ENCODE assay signal across 8 mouse cellular contexts in the genomic region with DNA sequence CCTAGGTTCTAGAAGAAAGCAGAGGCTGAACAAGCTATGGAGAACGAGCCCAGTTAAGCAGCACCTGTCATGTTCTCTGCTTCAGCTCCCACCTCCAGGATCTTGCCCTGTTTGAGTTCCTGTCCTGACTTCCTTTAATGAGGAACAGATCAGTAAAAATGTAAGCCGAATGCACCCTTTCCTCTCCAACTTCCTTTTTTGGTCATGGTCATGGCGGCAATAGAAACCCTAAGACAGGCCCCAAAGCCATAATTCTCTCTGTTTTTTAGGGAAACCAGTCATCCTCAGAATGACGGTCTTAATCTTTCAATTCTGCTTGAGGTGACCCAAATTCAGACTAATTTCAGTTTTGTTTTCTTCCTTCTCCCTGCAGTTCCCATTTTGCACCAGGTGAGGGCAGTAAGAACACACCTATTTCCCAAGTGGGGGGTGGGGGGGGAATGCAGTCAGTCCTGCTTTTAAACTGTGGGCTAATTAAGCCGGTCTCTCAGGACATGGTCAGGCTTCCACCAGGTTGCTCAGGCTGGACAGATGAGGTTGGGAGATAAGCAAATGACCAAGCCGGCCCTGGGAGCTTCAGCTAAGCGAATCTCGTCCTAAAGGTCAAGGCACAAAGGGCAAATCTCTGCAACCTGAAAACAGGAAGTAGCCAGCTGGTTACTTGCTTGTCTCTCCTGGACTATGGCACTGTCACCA. TPM values are rescaled to one million over a fixed set of nuclear protein-coding genes. Genes with fewer than 3 reads are reported as not detected.
DNase-seq lines count a peak whose midpoint lies in the region; ATAC-seq and TF ChIP-seq lines count a peak whose summit lies in the region.

No protein-coding gene starts in this region.

- peak overlapping the region; percentile 28; the same call in 1 of the 2 replicates for H3K4me2 ChIP-seq in forebrain, embryonic 14.5 days (ENCODE audit: low read length)
- peak overlapping the region; percentile 46 for H3K4me2 ChIP-seq in lung, embryonic 16.5 days (ENCODE audit: low read depth, low read length)

- ATAC-seq in forebrain, embryonic 14.5 days, result no peak
- ATAC-seq in lung, embryonic 16.5 days (ENCODE audit: low read depth), result no peak

- H3K9ac ChIP-seq in MEL (ENCODE audit: control insufficient read depth, low read depth, low read length, poor library complexity, severe bottlenecking), result peak overlapping the region; percentile 59
- H3K9ac ChIP-seq in forebrain, embryonic 14.5 days (ENCODE audit: low read length), result no peak overlapping the region
- peak overlapping the region; percentile 35; the same call in 1 of the 2 replicates for H3K9ac ChIP-seq in lung, embryonic 16.5 days (ENCODE audit: low read length)

- H3K4me3 ChIP-seq in MEL (ENCODE audit: control insufficient read depth in 1 of 2, insufficient read depth in 1 of 2, low read depth in 2 of 2, low read length in 2 of 2), result peak overlapping the region; percentile 64 to 69
- H3K4me3 ChIP-seq in forebrain, embryonic 14.5 days (ENCODE audit: low read depth, low read length), result no peak overlapping the region
- peak overlapping the region; percentile 43 for H3K4me3 ChIP-seq in layer of hippocampus, adult 2 months
- peak overlapping the region; percentile 29 for H3K4me3 ChIP-seq in lung, embryonic 16.5 days (ENCODE audit: low read length)
- no peak overlapping the region for H3K4me3 ChIP-seq in olfactory bulb, adult 2 months (ENCODE audit: insufficient read depth, low read depth, low read length)

- peak; percentile 84 for TF ChIP-seq RAD21 in MEL (IDR thresholded peaks at IDR 0.05; ENCODE audit: low read depth, low read length)

- peak; percentile 52 to 89 (median 74) for TF ChIP-seq CTCF in MEL (IDR thresholded peaks at IDR 0.05 in 2 of 3, conservative IDR thresholded peaks at IDR 0.05 in 1 of 3; ENCODE audit: control insufficient read depth in 1 of 3, insufficient read depth in 1 of 3, low read depth in 2 of 3, low read length in 3 of 3, poor library complexity in 1 of 3, severe bottlenecking in 1 of 3)
- peak; percentile 85 for TF ChIP-seq CTCF in layer of hippocampus, adult 2 months (conservative IDR thresholded peaks at IDR 0.05)
- peak; percentile 53 for TF ChIP-seq CTCF in olfactory bulb, adult 2 months (IDR thresholded peaks at IDR 0.05; ENCODE audit: insufficient read depth, low read depth, low read length)

- DNase-seq in MEL (ENCODE audit: low read depth, low spot score), result peak; percentile 72
- DNase-seq in cerebellum, adult 11 months, result peak; percentile 61
- DNase-seq in forebrain, embryonic 14.5 days (ENCODE audit: low spot score), result peak; percentile 62
- peak; percentile 66 for DNase-seq in heart, postnatal 4 days
- DNase-seq in layer of hippocampus, adult 2 months (ENCODE audit: low spot score in 2 of 2), result peak; percentile 29 to 58
- peak; percentile 68 for DNase-seq in thymus, postnatal 0 days (ENCODE audit: low spot score)

- no peak for TF ChIP-seq EP300 in MEL (IDR thresholded peaks at IDR 0.05; ENCODE audit: low read depth in 1 of 2, low read length in 2 of 2)

- peaks cover 0 to 3% of the 10 kb centered on the region in 2 experiments; a peak in 2 of 4 replicates for H3K4me1 ChIP-seq in MEL (ENCODE audit: control insufficient read depth in 1 of 2, insufficient read depth in 2 of 2, low read length in 2 of 2)
- no peaks in the 10 kb centered on the region for H3K4me1 ChIP-seq in forebrain, embryonic 14.5 days (ENCODE audit: control insufficient read depth, insufficient read depth, low read length)
- H3K4me1 ChIP-seq in lung, embryonic 16.5 days (replicated peaks; ENCODE audit: control insufficient read depth, insufficient read depth, low read length), result peaks cover 2% of the 10 kb centered on the region
- peaks cover 9% of the 10 kb centered on the region for H3K4me1 ChIP-seq in olfactory bulb, adult 2 months (ENCODE audit: control insufficient read depth, insufficient read depth, low read length)

- no peaks in the 10 kb centered on the region for H3K79me2 ChIP-seq in MEL (ENCODE audit: control insufficient read depth, insufficient read depth, low read length, poor library complexity)

- H3K27ac ChIP-seq in MEL (ENCODE audit: control insufficient read depth, low read depth, low read length), result no peak overlapping the region
- H3K27ac ChIP-seq in forebrain, embryonic 14.5 days (ENCODE audit: low read depth, low read length), result no peak overlapping the region
- H3K27ac ChIP-seq in layer of hippocampus, adult 2 months, result peak overlapping the region; percentile 46
- H3K27ac ChIP-seq in lung, embryonic 16.5 days (ENCODE audit: low read length), result peak overlapping the region; percentile 15
- no peak overlapping the region for H3K27ac ChIP-seq in olfactory bulb, adult 2 months (ENCODE audit: insufficient read depth, low read depth, low read length)

- H3K36me3 ChIP-seq in MEL (ENCODE audit: control insufficient read depth in 1 of 2, insufficient read depth in 2 of 2, low read length in 2 of 2), result no peaks in the 10 kb centered on the region
- H3K36me3 ChIP-seq in forebrain, embryonic 14.5 days (ENCODE audit: control insufficient read depth, insufficient read depth, low read length), result no peaks in the 10 kb centered on the region
- no peaks in the 10 kb centered on the region for H3K36me3 ChIP-seq in lung, embryonic 16.5 days (ENCODE audit: control insufficient read depth, insufficient read depth, low read length)

- TF ChIP-seq POLR2A in MEL (IDR thresholded peaks at IDR 0.05; ENCODE audit: control insufficient read depth in 1 of 2, insufficient read depth in 1 of 2, low read depth in 1 of 2, low read length in 2 of 2, poor library complexity in 1 of 2), result no peak; a peak in 1 of 4 replicates
- no peak for TF ChIP-seq POLR2A in olfactory bulb, adult 2 months (IDR thresholded peaks at IDR 0.05; ENCODE audit: insufficient read depth, low read depth, low read length)

- H3K9me3 ChIP-seq in MEL (replicated peaks; ENCODE audit: insufficient read depth, low read length), result no peaks in the 10 kb centered on the region
- H3K9me3 ChIP-seq in forebrain, embryonic 14.5 days (replicated peaks; ENCODE audit: control insufficient read depth, low read length), result no peaks in the 10 kb centered on the region
- peaks cover under 1% of the 10 kb centered on the region; the same call in 1 of the 2 replicates for H3K9me3 ChIP-seq in lung, embryonic 16.5 days (ENCODE audit: control insufficient read depth, low read length)

- 21% methylated on average over 8 of the region's 8 CpGs for WGBS in forebrain, embryonic 14.5 days
- 13% methylated on average over 8 of the region's 8 CpGs for WGBS in lung, embryonic 16.5 days
- WGBS in olfactory bulb, adult 2 months, result 19% methylated on average over 8 of the region's 8 CpGs

- H3K27me3 ChIP-seq in MEL (ENCODE audit: control insufficient read depth in 1 of 2, insufficient read depth in 2 of 2, low read length in 2 of 2), result no peaks in the 10 kb centered on the region
- H3K27me3 ChIP-seq in forebrain, embryonic 14.5 days (replicated peaks; ENCODE audit: control insufficient read depth, insufficient read depth, low read length), result no peaks in the 10 kb centered on the region
- no peaks in the 10 kb centered on the region for H3K27me3 ChIP-seq in lung, embryonic 16.5 days (ENCODE audit: control insufficient read depth, insufficient read depth, low read depth, low read length)

TF ChIP-seq in MEL, 35 proteins besides CTCF, POLR2A, EP300 and RAD21 (continues in another document):
- TF ChIP-seq KAT2A (conservative IDR thresholded peaks at IDR 0.05; ENCODE audit: low read depth, low read length), result no peak
- TF ChIP-seq GATA1 (IDR thresholded peaks at IDR 0.05; ENCODE audit: low read depth, low read length), result no peak
- TF ChIP-seq GABPA (IDR thresholded peaks at IDR 0.05; ENCODE audit: low read depth, low read length), result no peak
- peak; percentile 36; the same call in 1 of the 2 replicates for TF ChIP-seq ZC3H11A (IDR thresholded peaks at IDR 0.05; ENCODE audit: low read depth, low read length)
- TF ChIP-seq MXI1 (IDR thresholded peaks at IDR 0.05; ENCODE audit: low read depth, low read length), result peak; percentile 28; the same call in 1 of the 2 replicates

RNA-seq across cellular contexts. Expression of gene Phyh, which starts 1.3 kb away (rescaled TPM):
- not detected in 2 replicates for total RNA-seq in MEL (2012; rRNA removed)
- polyA plus RNA-seq in MEL (2012; ENCODE audit: insufficient read depth in 1 of 2, insufficient read length in 2 of 2, low read depth in 1 of 2, low replicate concordance in 2 of 2, missing spikeins in 1 of 2), result not detected
- 52.0 and 54.6 TPM in 2 replicates for polyA plus RNA-seq in forebrain, embryonic 14.5 days (2014; fragmentation: Nextera tagmentation; extraction: Ambion mirVana)
- 100 to 1,000 TPM; 293 to 306 TPM for total RNA-seq in heart, postnatal 4 days (2021)
- total RNA-seq in layer of hippocampus, adult 2 months (2021), result 10 to 100 TPM; 90.9 to 91.1 TPM
- 91.9 and 96.2 TPM in 2 replicates for polyA plus RNA-seq in lung, embryonic 16.5 days (2015; fragmentation: Nextera tagmentation; extraction: Ambion mirVana)
- not detected in 2 replicates for polyA plus RNA-seq in olfactory bulb, adult 2 months (2012; ENCODE audit: insufficient read depth, insufficient read length, low replicate concordance, missing spikeins)
- polyA plus RNA-seq in thymus, postnatal 0 days (2015; fragmentation: Nextera tagmentation; extraction: Ambion mirVana), result 20.3 and 22.4 TPM in 2 replicates

RNA-seq across cellular contexts. Expression of gene Sephs1, which starts 36.1 kb away (rescaled TPM):
- total RNA-seq in MEL (2012; rRNA removed), result 36.9 and 37.1 TPM in 2 replicates
- 10 to 100 TPM in 1 of 2 experiments, not detected in 1; 40.4 TPM for polyA plus RNA-seq in MEL (2012; ENCODE audit: insufficient read depth in 1 of 2, insufficient read length in 2 of 2, low read depth in 1 of 2, low replicate concordance in 2 of 2, missing spikeins in 1 of 2)
- polyA plus RNA-seq in forebrain, embryonic 14.5 days (2014; fragmentation: Nextera tagmentation; extraction: Ambion mirVana), result 88.5 and 102 TPM in 2 replicates
- total RNA-seq in heart, postnatal 4 days (2021), result 10 to 100 TPM; 41.7 to 42.0 TPM
- total RNA-seq in layer of hippocampus, adult 2 months (2021), result 10 to 100 TPM; 19.7 to 21.5 TPM
- 85.6 and 89.5 TPM in 2 replicates for polyA plus RNA-seq in lung, embryonic 16.5 days (2015; fragmentation: Nextera tagmentation; extraction: Ambion mirVana)
- not detected in 2 replicates for polyA plus RNA-seq in olfactory bulb, adult 2 months (2012; ENCODE audit: insufficient read depth, insufficient read length, low replicate concordance, missing spikeins)
- 56.7 and 57.1 TPM in 2 replicates for polyA plus RNA-seq in thymus, postnatal 0 days (2015; fragmentation: Nextera tagmentation; extraction: Ambion mirVana)

RNA-seq across cellular contexts. Expression of gene Ucma, which starts 58.4 kb away (rescaled TPM):
- not detected in 2 replicates for total RNA-seq in MEL (2012; rRNA removed)
- not detected for polyA plus RNA-seq in MEL (2012; ENCODE audit: insufficient read depth in 1 of 2, insufficient read length in 2 of 2, low read depth in 1 of 2, low replicate concordance in 2 of 2, missing spikeins in 1 of 2)
- 0.34 and 0.48 TPM in 2 replicates for polyA plus RNA-seq in forebrain, embryonic 14.5 days (2014; fragmentation: Nextera tagmentation; extraction: Ambion mirVana)
- total RNA-seq in heart, postnatal 4 days (2021), result not detected
- 1 to 10 TPM; 1.8 to 4.0 TPM for total RNA-seq in layer of hippocampus, adult 2 months (2021)
- not detected in 2 replicates for polyA plus RNA-seq in lung, embryonic 16.5 days (2015; fragmentation: Nextera tagmentation; extraction: Ambion mirVana)
- polyA plus RNA-seq in olfactory bulb, adult 2 months (2012; ENCODE audit: insufficient read depth, insufficient read length, low replicate concordance, missing spikeins), result not detected in 2 replicates
- polyA plus RNA-seq in thymus, postnatal 0 days (2015; fragmentation: Nextera tagmentation; extraction: Ambion mirVana), result 3.1 and 3.9 TPM in 2 replicates

Comparison
In these comparisons a context has a peak if more than half of its experiments do, and no peak if none do; other contexts are left out.
1. H3K27ac ChIP-seq: peak in layer of hippocampus, adult 2 months (single experiment) and lung, embryonic 16.5 days (single experiment); none in MEL (single experiment), forebrain, embryonic 14.5 days (single experiment) and olfactory bulb, adult 2 months (single experiment).
2. H3K4me3 ChIP-seq: peak in MEL (2 of 2), layer of hippocampus, adult 2 months (single experiment) and lung, embryonic 16.5 days (single experiment); none in forebrain, embryonic 14.5 days (single experiment) and olfactory bulb, adult 2 months (single experiment).
3. Peak in every context shown above with its lines, with median percentiles within 50 percentile points of each other: DNase-seq and CTCF ChIP-seq.